Mouse (Mus musculus) intestine, embryonic 15.5 days (tissue): ENCODE measurements around the gene Acer1. TPM values are rescaled to one million over a fixed set of nuclear protein-coding genes. Genes with fewer than 3 reads are reported as not detected.

Experiments
- ATAC-seq: fragments of 200-750 bp; cut with Nextera tagmentation; 2 replicates; pipeline ENCODE4 v1.8.0; 2017; ENCODE audit warnings: moderate TSS enrichment, moderate library complexity
- H3K27ac ChIP-seq: fragments of 300-500 bp; sonication (generic); 2 replicates; pipeline ENCODE4 v1.5.1; 2015; ENCODE audit warnings: mild to moderate bottlenecking, inconsistent platforms
- H3K27me3 ChIP-seq: fragments of 300-500 bp; sonication (generic); replicated peaks from 2 replicates; pipeline ENCODE4 v1.6.1; 2015; ENCODE audit warnings: inconsistent platforms
- H3K36me3 ChIP-seq: fragments of 300-500 bp; sonication (generic); 2 replicates; pipeline ENCODE4 v1.6.1; 2015; ENCODE audit warnings: inconsistent platforms
- H3K4me1 ChIP-seq: fragments of 300-500 bp; sonication (generic); replicated peaks from 2 replicates; pipeline ENCODE4 v1.6.1; 2015; ENCODE audit warnings: inconsistent platforms
- H3K4me2 ChIP-seq: fragments of 300-500 bp; sonication (generic); replicated peaks from 2 replicates; pipeline ENCODE4 v1.6.1; 2015; ENCODE audit warnings: mild to moderate bottlenecking, inconsistent platforms
- H3K4me3 ChIP-seq: fragments of 300-500 bp; sonication (generic); replicated peaks from 2 replicates; pipeline ENCODE4 v1.5.1; 2015; ENCODE audit warnings: inconsistent platforms
- H3K9ac ChIP-seq: fragments of 300-500 bp; sonication (generic); 2 replicates; pipeline ENCODE4 v1.6.1; 2015; ENCODE audit warnings: inconsistent platforms
- H3K9me3 ChIP-seq: fragments of 300-500 bp; sonication (generic); 2 replicates; pipeline ENCODE4 v1.6.1; 2016; ENCODE audit warnings: inconsistent platforms
- WGBS: fragments of 180-500 bp; shearing (Covaris S2); methylation state at CpG from one replicate; pipeline ENCODE4 v1.1.7; 2015; 5-methylcytosine and 5-hydroxymethylcytosine counted together
- polyA plus RNA-seq: library from polyadenylated mRNA; unstranded; fragments of >200 nt; fragmentation: Nextera tagmentation; extraction: Ambion mirVana; gene quantifications from 2 replicates; pipeline ENCODE4 v1.2.1, GENCODE M21; 2015

Acer1 gene
- polyA plus RNA-seq, 1 experiment from 2014 or later, result 0.46 TPM

GRCm38 (mm10) chr17:57001228-57001627 is 19.3 kb upstream of the Acer1 start:
- WGBS, result 46% methylated on average over 8 of the region's 8 CpGs
- Histone ChIP-seq H3K4me3 (no peak overlapping the region), H3K9me3 (no peaks in the 10 kb centered on the region), H3K27me3 (no peaks in the 10 kb centered on the region), H3K4me2 (no peak overlapping the region), H3K36me3 (peaks cover 34% of the 10 kb centered on the region), H3K27ac (no peak overlapping the region), H3K4me1 (peaks cover 5% of the 10 kb centered on the region), H3K9ac (no peak overlapping the region)
- ATAC-seq, result no peak

- no peaks in the 10 kb centered on the region for H3K27me3 ChIP-seq
- H3K27ac ChIP-seq, result no peak within 1 kb of the TSS
- no peak within 1 kb of the TSS for H3K4me2 ChIP-seq
- no peak within 1 kb of the TSS for H3K4me3 ChIP-seq
- WGBS, result 87% methylated on average over 9 of the region's 9 CpGs
- H3K9ac ChIP-seq, result no peak within 1 kb of the TSS
- H3K4me1 ChIP-seq, result peaks cover 5% of the 10 kb centered on the region
- ATAC-seq, result no peak
- H3K9me3 ChIP-seq, result no peaks in the 10 kb centered on the region
- peaks cover 25% of the 10 kb centered on the region for H3K36me3 ChIP-seq
Observed at GRCm38 (mm10) chr17:56999968-57000609, 18.2 kb upstream of the Acer1 start, which contains the start of gene Pspn. TSS of gene Pspn (minus strand) at chr17:57000018.

GRCm38 (mm10) chr17:56999414-56999813 is 17.5 kb upstream of the Acer1 start:
- ATAC-seq, result no peak
- H3K27ac ChIP-seq, result no peak overlapping the region
- H3K9ac ChIP-seq, result no peak overlapping the region
- H3K9me3 ChIP-seq, result no peaks in the 10 kb centered on the region
- peaks cover 5% of the 10 kb centered on the region for H3K4me1 ChIP-seq
- 92% methylated on average over 9 of the region's 9 CpGs for WGBS
- H3K27me3 ChIP-seq, result no peaks in the 10 kb centered on the region
- no peak overlapping the region for H3K4me2 ChIP-seq
- H3K36me3 ChIP-seq, result peaks cover 22% of the 10 kb centered on the region
- no peak overlapping the region for H3K4me3 ChIP-seq

- peak within 1 kb of the TSS; percentile 63 for H3K9ac ChIP-seq
- H3K4me1 ChIP-seq, result peaks cover 5% of the 10 kb centered on the region
- H3K4me2 ChIP-seq, result peak within 1 kb of the TSS; percentile 83
- ATAC-seq, result peak; percentile 100
- WGBS, result under 1% methylated on average over 38 of the region's 38 CpGs
- peaks cover 26% of the 10 kb centered on the region for H3K36me3 ChIP-seq
- peak within 1 kb of the TSS; percentile 91 for H3K4me3 ChIP-seq
- H3K27me3 ChIP-seq, result no peaks in the 10 kb centered on the region
- H3K27ac ChIP-seq, result peak within 1 kb of the TSS; percentile 79
- H3K9me3 ChIP-seq, result no peaks in the 10 kb centered on the region
Observed at GRCm38 (mm10) chr17:56997029-56997667, 15.2 kb upstream of the Acer1 start, which contains the start of gene Alkbh7. TSS of gene Alkbh7 (plus strand) at chr17:56997339.

- peaks cover 8% of the 10 kb centered on the region for H3K4me1 ChIP-seq
- peaks cover 26% of the 10 kb centered on the region for H3K36me3 ChIP-seq
- H3K4me2 ChIP-seq, result peak overlapping the region; percentile 83; the same call in 1 of the 2 replicates
- H3K27me3 ChIP-seq, result no peaks in the 10 kb centered on the region
- no peaks in the 10 kb centered on the region for H3K9me3 ChIP-seq
- WGBS, result 66% methylated on average over 2 of the region's 2 CpGs
- 0 out of 2 replicates have a peak overlapping the region, but pooled peaks have one; percentile 8 for H3K9ac ChIP-seq
- no peak overlapping the region for H3K27ac ChIP-seq
- peak overlapping the region; percentile 91; the same call in 1 of the 2 replicates for H3K4me3 ChIP-seq
- ATAC-seq, result 0 out of 2 replicates have a peak, but pooled peaks have one; percentile 1
Observed at GRCm38 (mm10) chr17:56996506-56996905, 14.6 kb upstream of the Acer1 start.

GRCm38 (mm10) chr17:56995046-56995445 is 13.1 kb upstream of the Acer1 start:
- Histone ChIP-seq H3K9ac (no peak overlapping the region), H3K27ac (no peak overlapping the region), H3K9me3 (no peaks in the 10 kb centered on the region), H3K4me3 (no peak overlapping the region), H3K4me1 (peaks cover 14% of the 10 kb centered on the region), H3K36me3 (peaks cover 26% of the 10 kb centered on the region), H3K27me3 (no peaks in the 10 kb centered on the region), H3K4me2 (no peak overlapping the region)
- 88% methylated on average over 8 of the region's 8 CpGs for WGBS
- no peak for ATAC-seq

GRCm38 (mm10) chr17:56990966-56991365 is 9.0 kb upstream of the Acer1 start:
- peaks cover 9% of the 10 kb centered on the region; the same call in 1 of the 2 replicates for H3K4me1 ChIP-seq
- ATAC-seq, result no peak
- H3K4me3 ChIP-seq, result peak overlapping the region; percentile 82
- H3K4me2 ChIP-seq, result peak overlapping the region; percentile 67
- 66% methylated on average over 2 of the region's 2 CpGs for whole genome bisulfite sequencing
- no peaks in the 10 kb centered on the region for H3K9me3 ChIP-seq
- peaks cover 20% of the 10 kb centered on the region for H3K36me3 ChIP-seq
- peak overlapping the region; percentile 81 for H3K9ac ChIP-seq
- H3K27me3 ChIP-seq, result no peaks in the 10 kb centered on the region
- no peak overlapping the region for H3K27ac ChIP-seq

GRCm38 (mm10) chr17:56990115-56990746 is 8.3 kb upstream of the Acer1 start, which contains the start of gene Clpp:
TSS of gene Clpp (plus strand) at chr17:56990305.
- ATAC-seq, result peak; percentile 97
- H3K36me3 ChIP-seq, result peaks cover 20% of the 10 kb centered on the region
- H3K4me3 ChIP-seq, result peak within 1 kb of the TSS; percentile 82
- H3K9ac ChIP-seq, result peak within 1 kb of the TSS; percentile 81
- H3K27ac ChIP-seq, result peak within 1 kb of the TSS; percentile 69
- peak within 1 kb of the TSS; percentile 67 for H3K4me2 ChIP-seq
- H3K9me3 ChIP-seq, result no peaks in the 10 kb centered on the region
- under 1% methylated on average over 52 of the region's 52 CpGs for WGBS
- peaks cover 9% of the 10 kb centered on the region; the same call in 1 of the 2 replicates for H3K4me1 ChIP-seq
- H3K27me3 ChIP-seq, result no peaks in the 10 kb centered on the region

GRCm38 (mm10) chr17:56989467-56990114 is 7.7 kb upstream of the Acer1 start:
- Histone ChIP-seq H3K4me1 (peaks cover 9% of the 10 kb centered on the region; the same call in 1 of the 2 replicates), H3K36me3 (peaks cover 20% of the 10 kb centered on the region), H3K27me3 (no peaks in the 10 kb centered on the region), H3K4me2 (peak overlapping the region; percentile 67), H3K27ac (peak overlapping the region; percentile 69), H3K9me3 (no peaks in the 10 kb centered on the region), H3K9ac (peak overlapping the region; percentile 51), H3K4me3 (peak overlapping the region; percentile 82)
- ATAC-seq, result peak; percentile 94
- 3% methylated on average over 25 of the region's 25 CpGs for WGBS

- 66% methylated on average over 7 of the region's 7 CpGs for WGBS
- ATAC-seq, result no peak
- peak overlapping the region; percentile 67 for H3K4me2 ChIP-seq
- peak overlapping the region; percentile 69; the same call in 1 of the 2 replicates for H3K27ac ChIP-seq
- peak overlapping the region; percentile 82 for H3K4me3 ChIP-seq
- peak overlapping the region; percentile 51; the same call in 1 of the 2 replicates for H3K9ac ChIP-seq
- H3K9me3 ChIP-seq, result no peaks in the 10 kb centered on the region
- H3K27me3 ChIP-seq, result no peaks in the 10 kb centered on the region
- peaks cover 14% of the 10 kb centered on the region for H3K36me3 ChIP-seq
- H3K4me1 ChIP-seq, result peaks cover 9% of the 10 kb centered on the region; the same call in 1 of the 2 replicates
Observed at GRCm38 (mm10) chr17:56988921-56989430, 7.0 kb upstream of the Acer1 start.

GRCm38 (mm10) chr17:56988441-56988840 is 6.5 kb upstream of the Acer1 start:
- H3K9me3 ChIP-seq, result no peaks in the 10 kb centered on the region
- H3K4me3 ChIP-seq, result no peak overlapping the region
- 84% methylated on average over 7 of the region's 7 CpGs for WGBS
- no peaks in the 10 kb centered on the region for H3K27me3 ChIP-seq
- peaks cover 9% of the 10 kb centered on the region; the same call in 1 of the 2 replicates for H3K4me1 ChIP-seq
- H3K27ac ChIP-seq, result no peak overlapping the region
- no peak for ATAC-seq
- peaks cover 9% of the 10 kb centered on the region for H3K36me3 ChIP-seq
- no peak overlapping the region for H3K4me2 ChIP-seq
- no peak overlapping the region for H3K9ac ChIP-seq
